Mouse (Mus musculus) spleen, postnatal 10 days (tissue): ENCODE measurements around the gene Methig1.
"Not testable (repeated sequence)": the region's sequence is repeated elsewhere in the genome, so short reads cannot be mapped to it uniquely, and the experiment has no call there.

ENCODE experiments used
- DNase-seq, 2 experiments: peaks; one replicate each; pipeline ENCODE4 v3.0.0; 2021 to 2022; ENCODE audit warnings: low spot score in 2 of 2

Gene Methig1

GRCm38 (mm10) chr15:100352711-100353250 is at the start of gene Methig1, which contains the start of gene Mettl7a2:
Methig1 (plus strand) TSS chr15:100353149.
Mettl7a2 (plus strand) TSS chr15:100353200.
- DNase-seq = no peak

DNA sequence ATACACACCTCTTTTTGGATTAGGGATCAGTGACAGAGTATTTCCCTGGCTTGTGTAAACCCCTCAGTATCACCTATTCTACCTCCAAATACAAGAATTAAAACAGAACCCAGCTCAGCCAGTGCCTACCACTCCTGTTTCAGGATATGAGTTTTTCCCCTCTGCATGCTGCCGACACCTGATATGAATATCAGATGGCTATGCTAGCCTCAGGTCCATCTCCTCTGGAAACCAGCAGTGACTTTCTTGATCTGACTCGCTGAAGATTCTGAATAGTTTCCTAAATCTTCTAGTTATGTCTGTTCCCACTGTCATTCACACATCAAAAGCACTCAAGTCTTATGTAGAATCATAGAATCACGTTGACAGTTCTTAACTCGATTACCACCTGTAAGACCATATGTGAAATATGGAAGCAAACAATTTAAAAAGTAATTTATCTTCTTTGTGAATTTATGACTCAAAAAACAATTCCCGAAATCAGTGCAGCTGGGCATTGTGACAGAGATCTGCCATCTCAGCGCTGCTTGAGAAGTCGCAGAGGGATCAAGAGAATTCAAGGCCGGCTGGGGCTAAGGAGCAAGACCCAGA is 49.4 kb upstream of the Methig1 start:
- no peak for DNase-seq

GRCm38 (mm10) chr15:100304019-100304991 is 48.6 kb upstream of the Methig1 start, which contains the start of gene Mettl7a1:
Mettl7a1 (plus strand) TSS chr15:100304140.
- peak; percentile 74 to 84 for DNase-seq

DNA sequence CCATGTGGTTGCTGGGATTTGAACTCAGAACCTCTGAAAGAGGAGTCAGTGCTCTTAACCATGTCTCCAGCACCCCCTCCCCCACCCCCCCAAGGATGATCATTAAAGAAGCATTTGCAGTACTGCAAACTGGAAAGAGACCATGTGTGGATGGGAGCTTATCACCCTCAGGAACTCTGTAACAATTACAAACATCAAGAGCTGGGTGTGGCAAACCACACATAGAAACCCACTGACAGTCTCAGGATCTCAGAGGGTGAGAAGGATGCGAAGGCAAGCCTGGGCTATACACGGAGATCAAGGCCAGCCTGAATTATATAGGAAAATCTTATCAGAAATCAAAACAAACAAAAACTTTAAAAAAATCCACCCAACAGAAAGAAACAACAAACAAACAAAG is 46.7 kb upstream of the Methig1 start:
- DNase-seq = no peak

DNA sequence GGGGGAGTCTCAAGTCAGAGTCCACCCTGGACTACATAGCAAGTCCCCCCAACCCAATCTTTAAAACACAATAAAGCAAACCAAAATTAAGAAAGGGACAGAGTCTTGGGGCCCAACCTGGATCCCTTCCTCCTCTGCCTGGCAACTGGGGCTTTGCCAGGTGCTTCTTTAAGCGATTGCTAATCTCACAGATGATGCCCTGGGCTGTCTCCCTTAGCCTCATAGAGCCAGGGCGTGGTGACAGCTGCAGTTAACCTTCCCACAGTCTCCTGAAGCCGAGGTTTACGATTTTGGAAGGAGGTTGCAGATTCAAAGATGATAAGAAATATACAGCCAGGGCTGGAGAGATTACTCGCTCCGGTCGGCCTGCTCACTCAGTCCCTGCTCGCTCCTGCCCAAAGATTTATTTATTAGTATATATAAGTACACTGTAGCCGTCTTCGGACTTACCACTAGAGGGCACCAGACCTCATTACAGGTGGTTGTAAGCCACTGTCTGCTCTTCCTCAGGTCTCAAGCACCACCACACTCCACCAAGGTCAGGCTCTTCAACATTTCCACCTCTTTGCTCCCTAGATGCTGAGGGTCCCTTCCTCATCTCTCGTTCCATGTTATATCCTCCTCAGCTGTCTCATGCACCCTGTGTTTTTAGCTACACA is 45.4 kb upstream of the Methig1 start:
- DNase-seq = peak in 1 of 2 experiments; percentile 63

DNA sequence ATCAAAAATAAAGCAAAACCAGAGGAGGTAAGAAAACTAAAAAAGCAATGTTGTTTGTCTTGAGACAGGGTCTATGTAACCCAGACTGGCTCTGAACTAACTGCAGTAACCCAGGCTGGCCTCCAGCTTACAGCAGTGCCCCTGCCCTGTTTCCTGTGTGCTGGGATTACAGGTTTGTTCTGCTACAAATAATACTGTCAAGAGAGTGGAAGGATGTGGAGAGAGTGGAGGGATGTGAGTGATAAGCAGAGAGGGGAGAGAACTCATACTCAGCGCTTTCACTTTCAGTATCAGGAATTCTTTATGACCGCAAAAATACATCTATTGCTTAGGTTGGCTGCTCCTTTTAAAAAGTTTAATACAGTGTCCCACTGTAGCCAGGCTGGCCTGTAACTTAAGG is 40.6 kb upstream of the Methig1 start:
- no peak for DNase-seq

GRCm38 (mm10) chr15:100314448-100315145 is 38.4 kb upstream of the Methig1 start:
- DNase-seq = no peak

- DNase-seq = not testable (repeated sequence)
These were observed 34.8 kb upstream of the Methig1 start for GRCm38 (mm10) chr15:100318014-100318671.

- DNase-seq = no peak
These were observed 33.1 kb upstream of the Methig1 start for GRCm38 (mm10) chr15:100319884-100320283.

DNA sequence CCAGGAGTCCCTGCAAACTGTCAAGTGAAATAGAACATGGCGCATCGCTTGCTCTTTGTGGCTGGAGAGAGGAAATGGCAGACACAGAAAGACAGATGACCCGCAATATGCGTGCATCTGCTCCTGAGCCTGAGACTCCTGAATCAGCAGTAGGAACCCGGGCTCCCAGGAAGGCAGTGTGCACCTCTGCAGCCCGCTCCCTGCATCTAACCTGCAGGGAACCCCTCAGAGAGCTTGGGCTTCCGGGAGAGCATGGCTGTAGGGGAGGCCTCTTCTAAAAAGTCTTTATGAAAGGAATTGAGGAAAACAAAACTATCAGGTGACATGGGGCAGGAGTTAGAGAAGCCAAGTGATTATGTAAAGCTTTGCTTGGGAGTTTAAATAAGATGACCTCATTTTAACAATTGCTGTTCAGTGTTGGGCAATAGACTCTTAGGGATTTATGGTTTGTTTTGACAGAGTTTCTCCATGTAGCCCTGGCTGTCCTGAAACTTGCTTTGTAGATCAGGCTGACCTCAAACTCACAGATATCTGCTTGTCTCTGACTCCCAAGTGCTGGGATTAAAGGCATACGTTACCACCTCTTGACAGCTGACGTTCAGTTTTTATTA is 32.5 kb upstream of the Methig1 start:
- DNase-seq = no peak

- DNase-seq = peak in 1 of 2 experiments; percentile 39
These were observed 31.8 kb upstream of the Methig1 start for GRCm38 (mm10) chr15:100321134-100321533.

GRCm38 (mm10) chr15:100324021-100324591 is 28.8 kb upstream of the Methig1 start:
- peak in 1 of 2 experiments; percentile 37 for DNase-seq

GRCm38 (mm10) chr15:100325235-100325634 is 27.7 kb upstream of the Methig1 start:
- no peak for DNase-seq

DNA sequence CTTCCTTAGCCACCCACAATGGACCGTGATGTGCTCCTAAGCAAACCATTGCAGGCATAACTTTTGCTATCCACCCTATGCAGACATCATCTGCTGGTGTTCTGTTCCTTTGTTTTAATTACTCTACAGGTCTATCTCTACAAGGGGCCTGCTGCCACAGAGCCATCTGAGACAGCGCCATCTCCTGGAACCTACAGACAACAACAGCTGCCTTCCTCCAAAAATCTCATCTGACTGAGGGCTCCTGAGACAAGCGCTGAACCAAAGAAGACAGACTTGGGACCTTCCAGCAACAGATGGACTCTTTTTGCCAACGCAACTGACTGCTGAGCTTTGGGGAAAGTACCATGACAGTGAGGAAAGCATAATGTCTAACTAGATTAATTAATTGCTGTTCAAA is 24.9 kb upstream of the Methig1 start:
- DNase-seq = not testable (repeated sequence)

DNA sequence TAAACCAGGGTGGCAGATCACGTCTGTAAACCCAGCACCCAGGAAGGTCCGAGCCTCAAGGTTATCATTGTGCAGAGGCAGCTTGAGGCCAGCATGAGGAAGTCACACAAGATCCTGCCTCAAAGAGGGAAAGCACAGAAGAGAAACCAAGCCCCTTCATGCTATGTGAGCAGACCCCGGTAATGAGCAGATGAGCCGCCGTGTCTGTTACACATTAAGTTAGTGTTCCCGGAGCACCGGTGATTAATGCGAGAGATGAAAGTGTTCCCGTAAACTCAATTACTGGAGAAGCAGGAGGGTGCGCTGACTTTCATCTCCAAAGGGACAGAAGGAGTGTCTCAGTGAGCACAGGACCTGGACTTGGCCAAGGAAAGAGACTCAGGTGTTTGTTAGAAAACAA is 23.6 kb upstream of the Methig1 start:
- DNase-seq = not testable (repeated sequence)

- no peak for DNase-seq
These were observed 22.2 kb upstream of the Methig1 start for GRCm38 (mm10) chr15:100330739-100331138.

DNA sequence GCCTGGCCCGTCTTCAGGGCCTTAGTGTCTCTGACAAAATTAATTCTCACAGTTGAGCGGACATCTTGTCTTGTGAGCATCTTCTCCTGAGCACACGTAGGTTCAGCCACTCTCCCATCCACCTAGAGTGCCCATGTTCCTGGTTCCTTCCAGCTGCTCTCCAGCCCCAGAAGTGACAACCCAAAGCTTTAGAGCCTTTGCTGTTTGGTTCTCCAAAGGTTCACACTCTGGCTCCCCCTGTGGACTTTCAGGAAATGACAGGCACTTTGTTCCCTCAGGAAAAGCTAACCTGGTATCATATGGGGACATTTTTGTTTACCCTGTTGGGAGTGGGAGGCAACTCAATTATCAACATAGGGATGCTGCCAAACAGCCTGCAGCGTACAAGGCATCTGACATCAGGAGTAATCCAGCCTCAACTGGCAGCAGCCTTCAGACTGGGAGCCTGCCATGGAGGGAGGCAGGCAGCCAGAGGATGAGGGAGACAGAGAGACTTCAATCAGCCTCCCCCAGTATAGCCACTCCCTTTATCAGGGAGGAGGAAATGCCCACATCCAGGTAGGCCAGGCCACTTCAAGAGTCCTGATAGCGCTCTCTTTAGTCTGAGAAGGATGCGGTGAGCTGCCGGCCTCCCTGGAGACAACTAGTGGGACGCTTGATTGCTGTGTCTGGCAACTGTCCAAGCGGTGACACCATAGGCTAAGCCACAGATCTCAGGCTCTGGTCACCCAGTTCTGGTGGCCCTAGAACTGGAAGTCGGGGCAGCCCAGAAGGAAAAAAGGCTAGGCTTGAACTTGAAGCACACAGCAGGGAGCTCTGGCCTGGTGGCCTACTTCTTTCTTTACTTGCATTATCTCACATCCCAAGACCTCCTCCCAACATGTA is 20.6 kb upstream of the Methig1 start:
- not testable (repeated sequence) for DNase-seq

- DNase-seq = no peak
These were observed 18.3 kb upstream of the Methig1 start, which contains the start of gene Mettl7a3 for GRCm38 (mm10) chr15:100334629-100335028. Mettl7a3 (plus strand) TSS chr15:100334929.

GRCm38 (mm10) chr15:100337328-100337727 is 15.6 kb upstream of the Methig1 start:
- DNase-seq = not testable (repeated sequence)
